Mouse (Mus musculus) midbrain, embryonic 10.5 days (tissue): Measurements from ENCODE around the gene Padi4. TPM values are rescaled to one million over a fixed set of nuclear protein-coding genes. Genes with fewer than 3 reads are reported as not detected.

ENCODE experiments used
- DNase-seq: peaks from one replicate; pipeline ENCODE4 v3.0.0-alpha.2; 2017; ENCODE audit warnings: low spot score
- H3K27ac ChIP-seq: fragments of 300-500 bp; sonication (generic); replicated peaks from 2 replicates; pipeline ENCODE4 v1.5.1; 2016; ENCODE audit warnings: mild to moderate bottlenecking
- H3K27me3 ChIP-seq: fragments of 300-500 bp; sonication (generic); 2 replicates; pipeline ENCODE4 v1.6.1; 2016; ENCODE audit warnings: low read depth, mild to moderate bottlenecking; ENCODE audit not compliant: poor library complexity, severe bottlenecking
- H3K36me3 ChIP-seq: fragments of 300-500 bp; sonication (generic); 2 replicates; pipeline ENCODE4 v1.6.1; 2016; ENCODE audit warnings: mild to moderate bottlenecking, moderate library complexity
- H3K4me1 ChIP-seq: fragments of 300-500 bp; sonication (generic); 2 replicates; pipeline ENCODE4 v1.6.1; 2016
- H3K4me3 ChIP-seq: fragments of 300-500 bp; sonication (generic); 2 replicates; pipeline ENCODE4 v1.5.1; 2016; ENCODE audit warnings: mild to moderate bottlenecking, moderate library complexity
- H3K9me3 ChIP-seq: fragments of 300-500 bp; sonication (generic); replicated peaks from 2 replicates; pipeline ENCODE4 v1.6.1; 2016; ENCODE audit warnings: mild to moderate bottlenecking
- WGBS: fragments of 180-500 bp; shearing (Covaris S2); methylation state at CpG from one replicate; pipeline ENCODE4 v1.1.7; 2016; 5-methylcytosine and 5-hydroxymethylcytosine counted together
- polyA plus RNA-seq: library from polyadenylated mRNA; unstranded; fragments of >200 nt; fragmentation: Nextera tagmentation; extraction: Ambion mirVana; gene quantifications from 2 replicates; pipeline ENCODE4 v1.2.1, GENCODE M21; 2016

Gene Padi4
- polyA plus RNA-seq, 1 experiment from 2014 or later: 0.54 TPM

DNA sequence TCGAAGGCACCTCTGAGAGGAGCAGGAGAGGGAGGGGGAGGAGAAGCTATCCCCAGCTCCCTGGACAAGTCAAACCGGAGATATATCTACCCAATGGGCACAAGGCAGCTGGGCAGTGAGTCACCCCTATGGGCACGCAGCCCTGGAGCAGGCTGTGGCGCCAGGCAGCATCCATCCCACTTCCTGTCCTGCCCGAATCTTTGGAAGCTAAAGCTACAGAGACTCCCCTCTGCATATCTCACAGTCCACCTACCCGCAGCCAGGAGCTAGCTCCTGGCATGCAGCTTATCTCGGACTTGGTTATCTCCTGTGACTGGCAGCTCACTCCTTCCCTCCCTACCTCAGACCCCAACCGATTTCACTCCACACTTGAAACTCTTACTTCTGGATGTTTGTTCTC, 35.1 kb upstream of the Padi4 start:
- 85% methylated on average over 8 of the region's 8 CpGs for WGBS
- Histone ChIP-seq H3K36me3 (no peaks in the 10 kb centered on the region), H3K4me1 (peaks cover 18% of the 10 kb centered on the region), H3K27me3 (peaks cover 17% of the 10 kb centered on the region), H3K4me3 (no peak overlapping the region), H3K27ac (no peak overlapping the region), H3K9me3 (no peaks in the 10 kb centered on the region)
- no peak for DNase-seq

GRCm38 (mm10) chr4:140804601-140805000, 30.6 kb upstream of the Padi4 start:
- Histone ChIP-seq H3K36me3 (no peaks in the 10 kb centered on the region), H3K4me3 (no peak overlapping the region), H3K27ac (no peak overlapping the region), H3K9me3 (no peaks in the 10 kb centered on the region), H3K4me1 (no peaks in the 10 kb centered on the region), H3K27me3 (no peaks in the 10 kb centered on the region)
- 89% methylated on average over 9 of the region's 9 CpGs for WGBS
- DNase-seq: no peak

GRCm38 (mm10) chr4:140801364-140801763, 27.3 kb upstream of the Padi4 start:
- 81% methylated on average over 3 of the region's 3 CpGs for WGBS
- H3K4me1 ChIP-seq: no peaks in the 10 kb centered on the region
- no peak for DNase-seq
- H3K36me3 ChIP-seq: no peaks in the 10 kb centered on the region
- H3K4me3 ChIP-seq: no peak overlapping the region
- H3K27me3 ChIP-seq: no peaks in the 10 kb centered on the region
- no peak overlapping the region for H3K27ac ChIP-seq
- H3K9me3 ChIP-seq: no peaks in the 10 kb centered on the region

- Histone ChIP-seq H3K27ac (no peak overlapping the region), H3K27me3 (no peaks in the 10 kb centered on the region), H3K4me3 (no peak overlapping the region), H3K9me3 (no peaks in the 10 kb centered on the region), H3K4me1 (no peaks in the 10 kb centered on the region; the same call in 1 of the 2 replicates), H3K36me3 (no peaks in the 10 kb centered on the region)
- DNase-seq: no peak
- WGBS: 81% methylated on average over 3 of the region's 3 CpGs
These were observed 22.8 kb upstream of the Padi4 start for GRCm38 (mm10) chr4:140796786-140797185.

DNA sequence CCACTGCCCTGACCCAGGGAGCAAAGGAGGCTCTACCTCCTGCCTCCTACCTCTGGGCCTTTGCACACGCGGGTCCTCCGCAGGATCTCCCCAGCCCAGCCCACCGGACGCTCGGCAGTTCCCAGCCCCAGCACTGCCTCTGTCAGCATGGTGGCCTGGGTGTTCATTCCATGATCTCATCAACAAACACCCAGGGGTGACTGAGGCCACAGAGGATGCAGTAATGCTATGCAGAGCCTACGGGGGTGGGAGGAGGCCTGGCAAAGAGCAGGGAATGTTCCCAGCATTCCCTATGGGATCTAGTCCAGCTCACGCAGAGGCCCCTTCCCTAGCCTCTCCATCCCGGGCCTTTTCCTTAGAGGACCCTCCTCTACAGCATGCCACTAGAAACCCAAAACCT, 20.6 kb upstream of the Padi4 start:
- no peak overlapping the region for H3K27ac ChIP-seq
- DNase-seq: no peak
- H3K4me3 ChIP-seq: no peak overlapping the region
- H3K27me3 ChIP-seq: no peaks in the 10 kb centered on the region
- 88% methylated on average over 9 of the region's 9 CpGs for WGBS
- H3K4me1 ChIP-seq: no peaks in the 10 kb centered on the region; the same call in 1 of the 2 replicates
- no peaks in the 10 kb centered on the region for H3K9me3 ChIP-seq
- no peaks in the 10 kb centered on the region for H3K36me3 ChIP-seq

GRCm38 (mm10) chr4:140793795-140794194, 19.8 kb upstream of the Padi4 start:
- no peak for DNase-seq
- H3K4me3 ChIP-seq: no peak overlapping the region
- no peaks in the 10 kb centered on the region for H3K9me3 ChIP-seq
- H3K4me1 ChIP-seq: no peaks in the 10 kb centered on the region; the same call in 1 of the 2 replicates
- WGBS: 56% methylated on average over 9 of the region's 9 CpGs
- H3K27me3 ChIP-seq: no peaks in the 10 kb centered on the region
- peak overlapping the region; percentile 33; the same call in 1 of the 2 replicates for H3K27ac ChIP-seq
- H3K36me3 ChIP-seq: no peaks in the 10 kb centered on the region

GRCm38 (mm10) chr4:140792584-140792983, 18.5 kb upstream of the Padi4 start:
- no peak overlapping the region for H3K4me3 ChIP-seq
- H3K9me3 ChIP-seq: no peaks in the 10 kb centered on the region
- 89% methylated on average over 7 of the region's 7 CpGs for WGBS
- no peak overlapping the region for H3K27ac ChIP-seq
- H3K36me3 ChIP-seq: no peaks in the 10 kb centered on the region
- no peaks in the 10 kb centered on the region; the same call in 1 of the 2 replicates for H3K4me1 ChIP-seq
- H3K27me3 ChIP-seq: no peaks in the 10 kb centered on the region
- DNase-seq: no peak

- H3K4me1 ChIP-seq: no peaks in the 10 kb centered on the region; the same call in 1 of the 2 replicates
- WGBS: 86% methylated on average over 16 of the region's 16 CpGs
- no peak overlapping the region for H3K27ac ChIP-seq
- no peak overlapping the region for H3K4me3 ChIP-seq
- no peaks in the 10 kb centered on the region for H3K36me3 ChIP-seq
- H3K9me3 ChIP-seq: no peaks in the 10 kb centered on the region
- H3K27me3 ChIP-seq: no peaks in the 10 kb centered on the region
- DNase-seq: no peak
These were observed 17.0 kb upstream of the Padi4 start for GRCm38 (mm10) chr4:140791071-140791470.

- no peak for DNase-seq
- H3K27me3 ChIP-seq: no peaks in the 10 kb centered on the region
- H3K4me1 ChIP-seq: no peaks in the 10 kb centered on the region; the same call in 1 of the 2 replicates
- 90% methylated on average over 4 of the region's 4 CpGs for WGBS
- H3K27ac ChIP-seq: no peak overlapping the region
- no peaks in the 10 kb centered on the region for H3K36me3 ChIP-seq
- H3K4me3 ChIP-seq: no peak overlapping the region
- no peaks in the 10 kb centered on the region for H3K9me3 ChIP-seq
These were observed 15.9 kb upstream of the Padi4 start for GRCm38 (mm10) chr4:140789983-140790382.

DNA sequence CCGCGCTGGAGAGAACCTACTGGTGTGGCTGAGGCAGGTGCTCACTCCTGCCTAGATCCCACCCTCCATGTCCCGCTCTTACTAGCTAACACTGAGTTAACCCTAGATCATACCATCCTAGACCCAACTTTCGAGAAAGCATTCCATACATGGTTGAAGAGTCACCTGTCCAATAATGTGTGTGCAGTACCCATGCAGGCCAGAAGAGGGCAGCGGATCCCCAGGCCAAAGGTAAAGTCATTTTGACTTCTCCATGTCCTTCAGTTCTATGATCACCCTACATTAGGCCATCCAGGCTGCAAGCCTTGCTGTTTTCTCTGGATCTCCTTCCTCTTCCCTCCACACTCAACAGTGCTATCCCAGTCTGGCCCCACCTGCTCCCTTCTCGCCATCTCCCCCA, 14.9 kb upstream of the Padi4 start:
- H3K27ac ChIP-seq: no peak overlapping the region
- 49% methylated on average over 6 of the region's 6 CpGs for WGBS
- 0 out of 2 replicates have a peak, but pooled peaks cover 7% of the 10 kb centered on the region for H3K9me3 ChIP-seq
- no peaks in the 10 kb centered on the region; the same call in 1 of the 2 replicates for H3K4me1 ChIP-seq
- H3K27me3 ChIP-seq: no peaks in the 10 kb centered on the region
- H3K4me3 ChIP-seq: no peak overlapping the region
- no peaks in the 10 kb centered on the region for H3K36me3 ChIP-seq
- DNase-seq: peak; percentile 69

DNA sequence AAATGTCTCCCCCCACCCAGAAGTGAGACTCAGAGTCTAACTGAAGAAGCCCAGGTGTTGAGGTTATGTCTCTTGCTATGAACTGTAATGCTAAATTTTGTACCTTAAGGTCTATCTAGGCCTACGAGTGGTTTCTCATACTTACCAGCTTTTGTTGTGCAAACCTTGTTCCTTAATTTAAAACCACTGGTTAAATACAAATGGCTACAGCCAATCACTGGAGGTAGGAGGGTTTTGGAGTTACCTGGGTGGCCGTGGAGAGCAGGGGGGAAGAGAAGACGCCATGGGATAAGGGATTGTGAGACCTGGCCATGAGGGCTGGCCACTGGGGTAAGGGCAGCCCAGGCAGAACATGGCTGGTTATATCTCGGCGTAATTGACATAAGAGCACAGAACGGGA, 14.2 kb upstream of the Padi4 start:
- Histone ChIP-seq H3K9me3 (0 out of 2 replicates have a peak, but pooled peaks cover 7% of the 10 kb centered on the region), H3K36me3 (no peaks in the 10 kb centered on the region), H3K27ac (no peak overlapping the region), H3K4me1 (no peaks in the 10 kb centered on the region), H3K4me3 (no peak overlapping the region), H3K27me3 (no peaks in the 10 kb centered on the region)
- DNase-seq: no peak
- 85% methylated on average over 6 of the region's 6 CpGs for WGBS

- Histone ChIP-seq H3K4me3 (no peak overlapping the region), H3K4me1 (no peaks in the 10 kb centered on the region), H3K27ac (no peak overlapping the region), H3K9me3 (0 out of 2 replicates have a peak, but pooled peaks cover 7% of the 10 kb centered on the region), H3K36me3 (no peaks in the 10 kb centered on the region), H3K27me3 (no peaks in the 10 kb centered on the region)
- 71% methylated on average over 4 of the region's 4 CpGs for WGBS
- no peak for DNase-seq
These were observed 13.4 kb upstream of the Padi4 start for GRCm38 (mm10) chr4:140787414-140787813.

- Histone ChIP-seq H3K36me3 (no peaks in the 10 kb centered on the region), H3K4me3 (no peak overlapping the region), H3K4me1 (no peaks in the 10 kb centered on the region), H3K27ac (no peak overlapping the region), H3K27me3 (no peaks in the 10 kb centered on the region), H3K9me3 (0 out of 2 replicates have a peak, but pooled peaks cover 7% of the 10 kb centered on the region)
- no peak for DNase-seq
- 79% methylated on average over 5 of the region's 5 CpGs for whole genome bisulfite sequencing
These were observed 11.2 kb upstream of the Padi4 start for GRCm38 (mm10) chr4:140785217-140785616.
